Mouse (Mus musculus) ES-E14 (cell line): ENCODE measurements around the gene Ankrd65.

Source experiments
- CHD2 ChIP-seq: IDR thresholded peaks from 2 replicates; pipeline ENCODE4 v1.6.1; 2014; ENCODE audit warnings: mild to moderate bottlenecking, low read depth, low read length, inconsistent platforms
- HCFC1 ChIP-seq: IDR thresholded peaks from 2 replicates; pipeline ENCODE4 v1.6.1; 2012; ENCODE audit warnings: low read length, inconsistent platforms, borderline replicate concordance; ENCODE audit not compliant: insufficient read depth
- MAFK ChIP-seq: IDR thresholded peaks from 2 replicates; pipeline ENCODE4 v1.6.1; 2014; ENCODE audit warnings: mild to moderate bottlenecking, low read depth, low read length, inconsistent platforms; ENCODE audit not compliant: insufficient read depth
- ZC3H11A ChIP-seq: IDR thresholded peaks from 2 replicates; pipeline ENCODE4 v1.6.1; 2012; ENCODE audit warnings: low read depth, mild to moderate bottlenecking, inconsistent platforms, low read length, borderline replicate concordance
- ZNF384 ChIP-seq: IDR thresholded peaks from 2 replicates; pipeline ENCODE4 v1.6.1; 2012; ENCODE audit warnings: low read depth, low read length, inconsistent platforms

- TF ChIP-seq HCFC1 (no peak), ZC3H11A (no peak), MAFK (no peak), ZNF384 (no peak), CHD2 (no peak)
Measured at GRCm38 (mm10) chr4:155774971-155775740, 15.1 kb upstream of the Ankrd65 start.
